Mouse (Mus musculus) Patski (cell line): ENCODE measurements at regions not wholly inside any gene's neighbourhood (a gene's known extent, or its start where the extent isn't known, plus 50 kb on each side); places are given as distances from the start of the nearest gene placed in this dataset.

Experiments used
- ATAC-seq: fragments of 100-300 bp; one replicate; pipeline ENCODE4 v1.8.0; 2021
- CTCF ChIA-PET: fragments of 350-600 bp; sonication (Branson Sonifier 250); formaldehyde crosslinking; loops from one replicate; lab custom pipeline; 2022; ENCODE audit warnings: inconsistent platforms; lab: Charles Lee
- POLR2A ChIA-PET: fragments of 350-600 bp; sonication (Branson Sonifier 250); formaldehyde crosslinking; loops from one replicate; lab custom pipeline; 2022; ENCODE audit warnings: antibody characterized with exemption, inconsistent platforms; lab: Charles Lee
- DNase-seq: peaks from one replicate; pipeline ENCODE4 v3.0.0-alpha.2; 2011; ENCODE audit warnings: low read depth, low spot score
- H3K27me3 ChIP-seq: fragments of 371-371 bp; one replicate; pipeline ENCODE4 v1.5.1; 2021
- CTCF ChIP-seq: fragments of 100-300 bp; IDR thresholded peaks from one replicate; pipeline ENCODE4 v1.5.1; 2021
- in situ Hi-C: fragments of 300-500 bp; cut with MboI; formaldehyde crosslinking; loops from 3 replicates; pipeline ENCODE4 v1.11.1; 2018; ENCODE audit warnings: low pct_unique_long_range_greater_than_20kb, mixed read lengths

GRCm38 (mm10) chr16:93056295-93056694, 230.3 kb upstream of the Runx1 start:
- CTCF ChIA-PET, result interaction anchor here (0.9 kb wide), 2 partner anchors 9 kb away, joined by 3 to 4 read pairs; no protein-coding TSS in a partner anchor
- DNase-seq, result peak; percentile 2
- ATAC-seq, result no peak
- H3K27me3 ChIP-seq, result no peaks in the 10 kb centered on the region
- in situ Hi-C loops, result no loop called here
- no peak for TF ChIP-seq CTCF
- POLR2A ChIA-PET, result no interaction called here

- CTCF ChIA-PET, result no interaction called here
- TF ChIP-seq CTCF, result no peak
- POLR2A ChIA-PET, result no interaction called here
- no peak for DNase-seq
- in situ Hi-C loops, result no loop called here
- ATAC-seq, result no peak
- no peaks in the 10 kb centered on the region for H3K27me3 ChIP-seq
These were observed 229.6 kb upstream of the Runx1 start for GRCm38 (mm10) chr16:93055545-93055944.

DNA sequence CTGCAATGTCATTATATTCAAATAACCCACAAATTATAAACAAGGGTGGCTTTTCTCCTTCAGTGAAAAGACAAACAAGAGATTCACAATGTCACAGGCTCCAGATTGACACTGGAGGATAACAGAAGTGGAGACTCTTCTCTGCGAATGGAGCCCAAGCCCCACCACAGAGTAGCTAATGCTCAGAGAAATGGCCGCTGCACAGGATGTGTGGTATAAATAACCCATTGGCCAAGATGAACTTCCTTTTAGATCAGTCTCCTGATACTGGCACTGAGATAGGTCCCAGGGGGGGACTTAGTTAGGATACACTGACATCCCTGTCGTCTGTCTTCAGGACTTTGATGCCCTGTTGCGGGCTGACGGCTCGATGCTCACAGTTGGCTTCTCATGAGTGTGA, 225.3 kb upstream of the Runx1 start:
- H3K27me3 ChIP-seq, result no peaks in the 10 kb centered on the region
- ChIA-PET CTCF (no interaction called here), POLR2A (no interaction called here)
- in situ Hi-C loops, result no loop called here
- DNase-seq, result no peak
- TF ChIP-seq CTCF, result no peak
- no peak for ATAC-seq

DNA sequence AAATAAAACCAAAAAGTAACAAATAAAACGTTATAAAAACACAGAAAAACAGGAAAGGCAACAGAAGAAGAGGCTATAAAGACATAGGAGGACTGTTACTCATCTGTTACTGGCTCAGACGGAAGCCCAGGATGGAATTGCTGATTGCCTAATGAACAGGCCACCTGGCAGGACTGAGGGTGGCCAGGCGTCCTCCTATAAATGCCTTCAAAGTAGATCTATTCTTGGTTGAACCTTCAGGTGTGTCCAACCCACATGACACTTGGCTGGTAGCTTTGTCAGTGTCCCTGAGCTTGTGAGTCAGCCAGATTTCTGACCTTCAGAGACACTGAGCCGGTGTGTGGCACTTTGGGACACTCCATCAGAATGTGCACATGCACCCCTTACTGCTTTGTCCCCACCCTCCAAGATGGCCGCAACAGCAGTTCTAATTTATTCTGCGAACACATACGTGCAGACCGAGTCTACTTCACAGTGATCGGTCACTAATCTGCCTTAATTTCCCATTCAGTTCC, 222.5 kb upstream of the Runx1 start:
- in situ Hi-C loops, result no loop called here
- ATAC-seq (no peak), DNase-seq (no peak)
- H3K27me3 ChIP-seq, result no peaks in the 10 kb centered on the region
- no peak for TF ChIP-seq CTCF
- ChIA-PET POLR2A (interaction anchor here (0.6 kb wide), 1 partner anchor 65 kb away, joined by 3 read pairs; no protein-coding TSS in a partner anchor), CTCF (no interaction called here)

DNA sequence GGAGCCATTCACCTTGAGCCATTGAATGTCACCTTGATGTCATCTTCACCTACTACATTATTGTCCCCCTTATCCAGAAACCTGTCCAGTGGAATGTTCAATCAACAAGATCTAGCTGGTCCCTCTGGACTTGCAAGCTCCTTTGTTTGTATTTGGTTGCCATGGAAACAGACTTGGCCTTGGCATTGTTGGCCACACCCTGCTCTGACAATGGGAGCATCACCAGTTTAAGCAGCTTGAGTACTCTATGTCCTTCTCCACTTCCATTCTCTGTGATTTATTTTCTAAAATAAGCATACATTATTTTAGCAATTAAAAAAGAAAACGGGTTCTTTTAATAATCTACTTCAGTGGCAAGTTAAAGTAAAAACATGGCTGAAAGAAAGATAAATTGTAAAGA, 221.6 kb upstream of the Runx1 start:
- no peak for TF ChIP-seq CTCF
- no peaks in the 10 kb centered on the region for H3K27me3 ChIP-seq
- ATAC-seq, result no peak
- DNase-seq, result no peak
- CTCF ChIA-PET, result interaction anchor here (1.3 to 1.5 kb wide), 2 partner anchors 9 to 16 kb away, joined by 3 to 4 read pairs; no protein-coding TSS in a partner anchor
- in situ Hi-C loops, result no loop called here
- POLR2A ChIA-PET, result no interaction called here

GRCm38 (mm10) chr16:93046221-93046620, 220.3 kb upstream of the Runx1 start:
- H3K27me3 ChIP-seq, result no peaks in the 10 kb centered on the region
- TF ChIP-seq CTCF, result no peak
- DNase-seq (no peak), ATAC-seq (no peak)
- POLR2A ChIA-PET, result no interaction called here
- CTCF ChIA-PET, result interaction anchor here (1.5 kb wide), 1 partner anchor 10 kb away, joined by 4 read pairs; no protein-coding TSS in a partner anchor
- in situ Hi-C loops, result no loop called here

DNA sequence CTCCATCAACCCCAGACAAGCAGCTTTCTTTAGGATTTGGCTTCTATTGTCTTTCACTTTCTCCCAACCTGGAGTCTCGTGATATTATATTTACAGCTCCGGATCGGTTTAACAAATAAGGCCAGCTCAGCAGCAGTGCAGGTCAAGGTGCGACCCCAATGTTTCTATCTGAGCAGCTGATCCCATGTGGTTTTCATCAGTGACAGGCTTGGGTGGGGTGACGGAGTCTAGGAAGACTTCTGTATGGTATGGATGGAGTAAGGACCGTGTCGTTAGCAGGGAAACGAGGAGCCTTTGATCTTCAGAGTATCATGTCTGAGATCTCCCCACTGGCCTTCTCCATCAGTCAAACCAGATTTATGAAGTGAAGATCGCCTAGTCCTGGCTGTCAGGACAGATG, 217.4 kb upstream of the Runx1 start:
- no peak for TF ChIP-seq CTCF
- in situ Hi-C loops, result no loop called here
- no peak for DNase-seq
- no peaks in the 10 kb centered on the region for H3K27me3 ChIP-seq
- CTCF ChIA-PET, result no interaction called here
- POLR2A ChIA-PET, result no interaction called here
- no peak for ATAC-seq

GRCm38 (mm10) chr16:93042941-93043340, 217.0 kb upstream of the Runx1 start:
- ChIA-PET POLR2A (no interaction called here), CTCF (interaction anchor here (1.4 kb wide), 1 partner anchor 15 kb away, joined by 4 read pairs; no protein-coding TSS in a partner anchor)
- no peaks in the 10 kb centered on the region for H3K27me3 ChIP-seq
- no peak for DNase-seq
- no peak for TF ChIP-seq CTCF
- in situ Hi-C loops, result no loop called here
- ATAC-seq, result no peak

DNA sequence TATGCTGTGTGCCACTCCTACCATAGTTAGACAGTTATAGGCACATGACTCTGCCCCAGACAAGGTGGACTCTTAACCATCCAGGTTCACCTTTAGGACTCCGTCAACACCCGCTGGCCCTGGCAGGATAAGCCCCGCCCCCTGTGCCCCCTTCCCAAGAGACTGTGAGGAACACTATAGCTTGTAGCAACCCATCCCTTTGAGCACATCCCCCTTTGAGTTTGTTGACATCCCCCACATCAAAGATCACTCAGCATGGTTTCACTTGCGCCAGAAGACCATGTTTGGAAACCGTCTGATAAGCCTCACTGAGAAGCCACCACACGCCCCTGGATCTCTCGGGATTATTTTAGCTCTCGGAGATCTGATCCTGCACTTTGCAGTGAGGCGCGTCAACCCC, 216.5 kb upstream of the Runx1 start:
- POLR2A ChIA-PET, result no interaction called here
- DNase-seq (no peak), ATAC-seq (no peak)
- in situ Hi-C loops, result no loop called here
- TF ChIP-seq CTCF, result no peak
- no peaks in the 10 kb centered on the region for H3K27me3 ChIP-seq
- CTCF ChIA-PET, result interaction anchor here (1.4 kb wide), 1 partner anchor 14 kb away, joined by 4 read pairs; no protein-coding TSS in a partner anchor

- in situ Hi-C loops, result no loop called here
These were observed 215.9 kb upstream of the Runx1 start for GRCm38 (mm10) chr16:93041887-93042286.

DNA sequence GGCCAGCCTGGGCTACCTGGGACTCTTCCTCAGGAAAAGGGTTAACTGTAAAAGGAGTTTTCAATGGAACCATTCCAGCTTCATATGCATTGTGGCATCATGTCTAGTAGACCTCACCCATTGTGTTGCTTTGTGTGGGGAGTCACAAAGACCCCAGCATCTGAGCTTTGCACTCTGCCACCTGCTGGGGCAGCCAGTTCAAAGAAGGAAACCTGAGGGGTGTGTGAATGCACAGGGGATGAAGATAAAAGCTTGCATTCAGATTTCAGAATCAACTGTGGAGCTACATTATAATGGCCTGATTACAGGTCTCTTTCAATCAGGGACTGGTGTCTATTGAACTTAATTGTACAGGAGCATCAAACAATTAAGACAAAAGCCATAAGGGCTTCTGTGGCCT, 215.4 kb upstream of the Runx1 start:
- ATAC-seq, result no peak

More at GRCm38 (mm10) chr16:93041887-93042286, 215.9 kb upstream of the Runx1 start:
- DNase-seq, result no peak
- POLR2A ChIA-PET, result interaction anchor here (0.5 kb wide), 1 partner anchor 196 kb away, joined by 8 read pairs; no protein-coding TSS in a partner anchor
- H3K27me3 ChIP-seq, result no peaks in the 10 kb centered on the region
- no peak for ATAC-seq
- no peak for TF ChIP-seq CTCF
- CTCF ChIA-PET, result interaction anchor here (1.4 kb wide), 1 partner anchor 14 kb away, joined by 4 read pairs; no protein-coding TSS in a partner anchor

GRCm38 (mm10) chr16:93035626-93036025, 209.7 kb upstream of the Runx1 start:
- POLR2A ChIA-PET, result no interaction called here
- CTCF ChIA-PET, result interaction anchor here (0.8 kb wide), 1 partner anchor 9 kb away, joined by 4 read pairs; no protein-coding TSS in a partner anchor
- ATAC-seq (no peak), DNase-seq (no peak)
- H3K27me3 ChIP-seq, result no peaks in the 10 kb centered on the region
- in situ Hi-C loops, result no loop called here
- no peak for TF ChIP-seq CTCF

More for the DNA sequence above, 215.4 kb upstream of the Runx1 start:
- in situ Hi-C loops, result no loop called here
- CTCF ChIA-PET, result interaction anchor here (1.4 kb wide), 1 partner anchor 13 kb away, joined by 4 read pairs; no protein-coding TSS in a partner anchor
- POLR2A ChIA-PET, result no interaction called here
- DNase-seq, result no peak
- no peak for TF ChIP-seq CTCF
- no peaks in the 10 kb centered on the region for H3K27me3 ChIP-seq
